Mouse (Mus musculus) midbrain, embryonic 12.5 days (tissue): Measurements from ENCODE around the gene Ccn6. TPM values are rescaled to one million over a fixed set of nuclear protein-coding genes. Genes with fewer than 3 reads are reported as not detected.

Source experiments
- ATAC-seq: fragments of 200-750 bp; cut with Nextera tagmentation; 2 replicates; pipeline ENCODE4 v1.8.0; 2017; ENCODE audit warnings: low read depth, moderate TSS enrichment, moderate library complexity; ENCODE audit not compliant: low FRiP score
- H3K27ac ChIP-seq: fragments of 300-500 bp; sonication (generic); replicated peaks from 2 replicates; pipeline ENCODE4 v1.5.1; 2016; ENCODE audit warnings: mild to moderate bottlenecking
- H3K27me3 ChIP-seq: fragments of 300-500 bp; sonication (generic); 2 replicates; pipeline ENCODE4 v1.6.1; 2016; ENCODE audit warnings: mild to moderate bottlenecking
- H3K36me3 ChIP-seq: fragments of 300-500 bp; sonication (generic); 2 replicates; pipeline ENCODE4 v1.6.1; 2016
- H3K4me1 ChIP-seq: fragments of 300-500 bp; sonication (generic); 2 replicates; pipeline ENCODE4 v1.6.1; 2016
- H3K4me2 ChIP-seq: fragments of 300-500 bp; sonication (generic); replicated peaks from 2 replicates; pipeline ENCODE4 v1.6.1; 2016; ENCODE audit warnings: mild to moderate bottlenecking, moderate library complexity
- H3K4me3 ChIP-seq: fragments of 300-500 bp; sonication (generic); 2 replicates; pipeline ENCODE4 v1.5.1; 2016; ENCODE audit warnings: mild to moderate bottlenecking
- H3K9ac ChIP-seq: fragments of 300-500 bp; sonication (generic); replicated peaks from 2 replicates; pipeline ENCODE4 v1.6.1; 2016; ENCODE audit warnings: mild to moderate bottlenecking, moderate library complexity
- H3K9me3 ChIP-seq: fragments of 300-500 bp; sonication (generic); 2 replicates; pipeline ENCODE4 v1.6.1; 2016; ENCODE audit warnings: mild to moderate bottlenecking
- WGBS: fragments of 180-500 bp; shearing (Covaris S2); methylation state at CpG from one replicate; pipeline ENCODE4 v1.1.7; 2016; 5-methylcytosine and 5-hydroxymethylcytosine counted together
- polyA plus RNA-seq: library from polyadenylated mRNA; unstranded; fragments of >200 nt; fragmentation: Nextera tagmentation; extraction: Ambion mirVana; gene quantifications from 2 replicates; pipeline ENCODE4 v1.2.1, GENCODE M21; 2016

Gene Ccn6
- polyA plus RNA-seq, 1 experiment from 2014 or later, result 0.28 TPM

DNA sequence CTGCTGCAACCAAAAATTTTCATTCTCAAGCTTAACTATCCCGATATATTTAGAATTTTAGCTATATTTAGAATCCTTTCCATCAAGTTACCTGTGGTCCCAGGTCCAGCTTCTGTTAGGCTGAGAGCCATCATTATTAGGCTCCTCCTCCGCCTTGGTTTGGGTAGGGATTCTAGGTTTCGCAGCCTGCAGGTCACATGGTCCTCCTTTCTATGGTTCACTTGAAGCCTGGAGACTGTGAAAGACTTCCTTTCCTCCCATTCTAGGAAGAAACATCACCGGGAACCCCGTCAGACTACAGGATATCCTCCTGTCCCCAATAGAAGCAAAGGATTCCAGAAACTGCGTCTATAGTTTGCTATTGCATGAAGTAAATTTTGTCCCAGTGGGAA is 8.9 kb upstream of the Ccn6 start:
- 78% methylated on average over 6 of the region's 6 CpGs for WGBS

DNA sequence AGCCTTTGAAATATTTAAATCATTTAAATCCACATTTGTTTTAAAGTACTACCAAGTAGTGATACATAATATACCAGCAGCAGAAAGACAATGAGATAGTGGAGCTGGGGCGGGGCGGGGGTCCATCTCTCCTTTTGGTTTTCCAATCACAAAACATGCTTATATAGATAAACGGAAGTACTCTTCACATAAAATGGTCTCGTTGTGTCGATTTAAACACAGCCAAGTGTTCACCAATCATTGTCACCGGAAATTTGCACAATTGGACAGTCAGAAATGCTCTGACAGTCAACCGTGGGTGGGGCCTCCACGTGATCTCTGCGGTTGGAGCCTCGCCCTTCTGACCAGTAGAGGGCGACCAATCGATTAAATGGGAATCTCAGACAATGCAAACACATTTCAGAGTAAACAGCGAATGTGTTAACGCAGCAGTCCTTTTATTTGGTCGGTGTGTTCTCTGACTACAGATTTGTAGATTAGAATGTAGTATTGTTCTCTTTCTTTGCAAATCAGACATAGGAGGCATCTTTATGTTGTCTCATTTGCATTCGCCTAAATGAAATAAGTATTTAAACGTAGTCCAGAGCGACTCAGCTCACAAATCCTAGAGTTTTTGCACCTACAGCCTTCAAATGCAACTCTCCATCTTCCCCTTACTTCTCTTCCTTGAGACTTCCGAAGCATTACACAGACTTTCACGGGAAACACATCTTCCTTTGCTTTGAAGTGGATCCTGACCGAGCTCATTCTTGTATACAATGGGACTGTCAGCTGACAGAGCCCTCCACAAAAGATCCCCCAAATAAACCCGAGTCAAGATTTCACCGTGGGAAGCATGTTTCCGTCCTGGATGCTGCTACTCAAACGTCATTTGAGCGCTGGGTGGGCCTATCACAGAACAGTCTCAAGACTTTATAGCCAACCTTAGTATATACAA is 8.3 kb upstream of the Ccn6 start:
- H3K36me3 ChIP-seq, result no peaks in the 10 kb centered on the region
- 6% methylated on average over 26 of the region's 26 CpGs for WGBS
- ATAC-seq, result peak; percentile 78
- H3K9me3 ChIP-seq, result no peaks in the 10 kb centered on the region
- H3K4me3 ChIP-seq, result peak overlapping the region; percentile 42
- H3K27me3 ChIP-seq, result peaks cover 20% of the 10 kb centered on the region
- H3K4me1 ChIP-seq, result peaks cover 20% of the 10 kb centered on the region
- H3K9ac ChIP-seq, result peak overlapping the region; percentile 52
- peak overlapping the region; percentile 62 for H3K4me2 ChIP-seq
- H3K27ac ChIP-seq, result peak overlapping the region; percentile 94

More for the DNA sequence above, 8.9 kb upstream of the Ccn6 start:
- peak overlapping the region; percentile 62 for H3K4me2 ChIP-seq
- no peak for ATAC-seq
- no peak overlapping the region for H3K9ac ChIP-seq
- H3K36me3 ChIP-seq, result no peaks in the 10 kb centered on the region
- H3K4me3 ChIP-seq, result no peak overlapping the region
- peak overlapping the region; percentile 75 for H3K27ac ChIP-seq
- H3K4me1 ChIP-seq, result peaks cover 20% of the 10 kb centered on the region
- peaks cover 14% of the 10 kb centered on the region for H3K27me3 ChIP-seq
- H3K9me3 ChIP-seq, result no peaks in the 10 kb centered on the region

DNA sequence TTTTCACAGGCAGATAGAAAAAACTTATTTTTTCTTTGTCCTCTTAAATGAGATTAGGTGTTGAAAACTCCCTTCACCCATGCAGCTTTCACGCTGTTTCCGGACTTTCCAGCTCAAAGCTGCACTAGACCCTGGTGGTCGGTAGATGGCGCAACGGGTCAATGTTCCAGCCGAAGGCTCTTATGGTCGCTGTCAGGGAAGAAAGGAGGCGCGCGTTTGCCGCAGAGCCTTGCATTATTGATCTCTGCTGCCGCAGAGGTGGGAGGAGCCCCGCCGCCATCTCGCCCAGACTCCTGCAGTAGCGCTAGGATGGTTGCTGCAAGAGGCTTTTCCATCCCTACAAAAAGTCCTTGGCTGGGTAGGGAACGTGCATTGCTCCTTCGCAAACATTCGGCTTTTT is 7.5 kb upstream of the Ccn6 start:
- ATAC-seq, result peak; percentile 91
- H3K4me1 ChIP-seq, result peaks cover 20% of the 10 kb centered on the region
- H3K9me3 ChIP-seq, result no peaks in the 10 kb centered on the region
- under 1% methylated on average over 19 of the region's 19 CpGs for WGBS
- H3K4me2 ChIP-seq, result peak overlapping the region; percentile 62
- H3K4me3 ChIP-seq, result peak overlapping the region; percentile 42
- H3K27ac ChIP-seq, result peak overlapping the region; percentile 94
- peaks cover 27% of the 10 kb centered on the region for H3K27me3 ChIP-seq
- H3K9ac ChIP-seq, result peak overlapping the region; percentile 52
- H3K36me3 ChIP-seq, result no peaks in the 10 kb centered on the region

DNA sequence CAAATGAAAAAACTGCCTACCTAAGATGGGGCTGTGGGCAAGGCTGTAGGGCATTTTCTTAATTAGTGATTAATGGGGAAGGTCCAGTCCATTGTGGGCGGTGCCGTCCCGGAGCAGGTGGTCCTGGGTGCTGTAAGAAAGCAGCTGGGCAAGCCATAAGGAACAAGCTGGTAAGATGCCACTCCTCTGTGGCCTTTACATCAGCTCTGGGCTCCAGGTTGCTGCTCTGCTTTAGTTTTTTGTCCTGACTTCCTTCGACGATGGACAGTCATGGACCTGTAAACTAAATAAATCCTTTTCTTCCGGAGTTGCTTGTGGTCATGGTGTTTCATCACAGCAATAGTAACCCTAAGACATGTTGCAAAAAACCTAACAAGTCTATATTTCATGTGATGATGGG is 7.1 kb upstream of the Ccn6 start:
- Histone ChIP-seq H3K9ac (0 out of 2 replicates have a peak overlapping the region, but pooled peaks have one; percentile 16), H3K4me1 (peaks cover 20% of the 10 kb centered on the region)

DNA sequence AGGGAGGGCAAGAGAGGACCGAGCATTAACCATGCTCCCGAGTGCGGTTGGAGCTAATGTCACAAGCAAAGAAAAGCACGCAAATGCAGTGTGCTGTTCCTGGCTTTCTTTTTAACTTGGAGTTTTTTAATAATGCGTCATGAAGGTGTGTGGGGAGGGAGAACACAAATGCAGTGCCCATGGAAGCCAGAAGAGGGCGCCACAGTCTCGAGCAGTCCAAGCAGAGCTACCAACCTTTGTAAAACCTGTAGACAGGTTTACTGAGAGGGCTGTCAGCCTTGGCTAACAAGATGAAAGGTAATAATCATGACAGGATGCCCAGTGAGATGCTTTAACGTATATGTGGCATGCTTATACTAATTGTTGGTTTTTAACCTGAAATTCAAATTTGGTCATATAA is 6.6 kb upstream of the Ccn6 start:
- Histone ChIP-seq H3K36me3 (no peaks in the 10 kb centered on the region), H3K4me1 (peaks cover 23% of the 10 kb centered on the region), H3K4me3 (no peak overlapping the region), H3K27me3 (peaks cover 27% of the 10 kb centered on the region), H3K4me2 (peak overlapping the region; percentile 62), H3K9me3 (no peaks in the 10 kb centered on the region), H3K9ac (no peak overlapping the region), H3K27ac (no peak overlapping the region)
- no peak for ATAC-seq
- 9% methylated on average over 8 of the region's 8 CpGs for WGBS

More for the DNA sequence above, 7.1 kb upstream of the Ccn6 start:
- H3K4me3 ChIP-seq, result no peak overlapping the region
- peaks cover 27% of the 10 kb centered on the region for H3K27me3 ChIP-seq
- WGBS, result 12% methylated on average over 6 of the region's 6 CpGs
- no peak overlapping the region for H3K27ac ChIP-seq
- ATAC-seq, result peak; percentile 12; the same call in 1 of the 2 replicates
- H3K36me3 ChIP-seq, result no peaks in the 10 kb centered on the region
- H3K9me3 ChIP-seq, result no peaks in the 10 kb centered on the region
- peak overlapping the region; percentile 62 for H3K4me2 ChIP-seq

DNA sequence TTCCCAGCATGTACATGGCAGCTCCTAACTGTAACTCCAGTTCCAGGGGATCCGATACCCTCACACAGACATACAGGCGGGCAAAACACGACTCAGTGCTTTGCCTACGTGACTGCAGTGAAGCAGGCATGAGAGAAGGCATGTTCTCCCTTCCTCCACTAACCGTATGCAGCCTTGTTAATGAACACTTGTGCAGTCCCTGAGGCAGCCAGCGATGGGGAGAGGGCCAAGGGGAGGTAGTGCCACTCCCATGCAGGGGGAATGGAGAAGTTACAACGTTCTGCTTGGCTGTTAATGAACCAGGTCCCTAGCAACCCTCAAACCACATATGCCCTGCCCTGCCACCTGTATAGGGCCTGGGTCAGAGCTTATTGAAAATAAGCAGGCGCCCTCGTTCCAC is 6.0 kb upstream of the Ccn6 start:
- no peaks in the 10 kb centered on the region for H3K9me3 ChIP-seq
- no peak overlapping the region for H3K4me3 ChIP-seq
- peaks cover 23% of the 10 kb centered on the region for H3K4me1 ChIP-seq
- no peak overlapping the region for H3K27ac ChIP-seq
- no peak for ATAC-seq
- no peak overlapping the region for H3K9ac ChIP-seq
- 57% methylated on average over 9 of the region's 9 CpGs for WGBS
- H3K36me3 ChIP-seq, result no peaks in the 10 kb centered on the region
- peaks cover 27% of the 10 kb centered on the region for H3K27me3 ChIP-seq
- H3K4me2 ChIP-seq, result 0 out of 2 replicates have a peak overlapping the region, but pooled peaks have one; percentile 62

DNA sequence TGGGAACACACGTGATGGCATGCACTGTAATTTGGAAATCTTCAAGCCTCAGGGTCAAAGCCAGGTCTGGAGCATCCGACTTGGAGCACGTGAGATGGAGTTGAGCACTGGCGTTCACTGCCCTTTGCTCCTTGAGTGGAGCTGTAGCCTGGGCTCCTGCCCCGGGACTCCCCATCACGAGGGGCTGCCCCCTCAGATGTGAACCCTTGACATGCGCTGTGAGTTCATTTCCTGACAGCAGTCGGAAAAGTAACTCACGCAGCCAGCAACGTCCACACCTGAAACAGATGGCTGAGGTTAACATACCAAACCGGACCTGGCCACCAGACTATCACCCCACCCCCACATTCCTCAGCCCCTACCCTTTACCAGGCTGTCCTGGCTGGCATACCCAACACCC is 4.0 kb upstream of the Ccn6 start:
- ATAC-seq, result no peak
- Histone ChIP-seq H3K9me3 (no peaks in the 10 kb centered on the region), H3K36me3 (no peaks in the 10 kb centered on the region), H3K27me3 (peaks cover 27% of the 10 kb centered on the region), H3K4me3 (no peak overlapping the region), H3K4me1 (peaks cover 21% of the 10 kb centered on the region), H3K27ac (no peak overlapping the region), H3K9ac (no peak overlapping the region), H3K4me2 (no peak overlapping the region)
- WGBS, result 81% methylated on average over 11 of the region's 11 CpGs

DNA sequence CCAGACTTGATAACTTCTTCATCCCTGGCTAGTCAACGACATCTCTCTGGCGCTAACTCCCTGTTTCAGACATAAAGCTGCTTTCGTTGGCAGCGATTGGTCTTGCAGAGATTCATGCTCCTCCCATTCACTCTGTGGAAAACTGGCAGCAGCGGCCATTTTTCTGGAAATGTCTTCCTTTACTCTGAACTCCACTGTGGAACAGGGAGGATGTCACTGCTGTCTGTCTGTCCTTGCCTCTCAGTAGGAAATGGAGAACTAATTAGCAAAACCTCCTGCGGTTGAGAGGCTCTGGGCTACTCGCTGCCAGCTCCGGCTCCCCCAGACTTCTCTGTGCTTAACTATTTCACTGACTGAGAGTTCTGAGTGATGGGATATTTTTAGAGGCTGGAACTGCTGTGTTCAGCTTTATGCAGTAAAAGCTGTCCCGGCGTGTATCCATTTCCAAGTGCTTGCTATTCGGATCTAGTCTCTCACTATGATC is 2.1 kb upstream of the Ccn6 start:
- no peak for ATAC-seq
- 21% methylated on average over 11 of the region's 11 CpGs for WGBS
- Histone ChIP-seq H3K27ac (no peak overlapping the region), H3K9ac (no peak overlapping the region), H3K4me2 (peak overlapping the region; percentile 34), H3K4me3 (peak overlapping the region; percentile 4; the same call in 1 of the 2 replicates), H3K9me3 (no peaks in the 10 kb centered on the region), H3K4me1 (peaks cover 12% of the 10 kb centered on the region), H3K36me3 (no peaks in the 10 kb centered on the region), H3K27me3 (peaks cover 27% of the 10 kb centered on the region)

DNA sequence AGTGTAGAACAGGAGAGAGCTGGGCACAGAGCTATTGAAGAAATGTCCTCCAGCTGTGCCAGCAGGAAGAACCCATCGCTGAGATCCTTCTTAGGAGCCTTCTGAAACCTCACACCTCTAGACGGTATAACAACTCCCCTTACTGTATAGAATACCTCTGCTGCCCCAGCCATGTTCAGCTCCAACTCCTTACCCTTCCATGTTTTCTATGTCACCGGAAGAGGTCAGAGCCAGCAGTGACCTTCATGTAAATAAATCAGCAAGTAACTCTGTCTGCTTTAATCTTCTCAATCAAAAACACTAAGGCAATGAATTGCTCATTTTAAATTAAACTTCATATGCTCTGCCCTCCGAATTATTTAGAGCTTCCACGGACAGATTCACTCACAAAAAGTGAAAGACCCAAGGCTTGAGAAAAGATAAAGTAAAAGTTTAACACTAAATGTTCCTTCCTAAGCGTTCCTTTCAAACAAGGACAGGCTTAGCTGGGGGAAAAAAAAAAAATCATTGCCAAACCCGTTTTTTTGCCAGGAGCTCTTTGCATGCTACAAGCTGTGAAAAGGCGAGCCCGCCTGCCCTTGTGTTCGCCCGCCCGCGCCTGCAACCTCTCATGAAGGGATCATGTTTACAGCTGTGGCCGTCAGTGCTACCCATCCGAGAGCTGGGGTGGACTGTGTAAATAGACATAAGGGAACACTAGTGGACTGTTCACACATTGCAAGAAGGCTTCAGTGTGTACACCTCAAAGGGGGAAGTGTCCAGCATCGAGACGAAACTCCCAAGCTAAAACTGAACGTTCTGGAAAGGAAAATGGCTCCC is 719 bp downstream of the Ccn6 start:
- 56% methylated on average over 18 of the region's 18 CpGs for WGBS
- ATAC-seq, result no peak
- Histone ChIP-seq H3K9me3 (no peaks in the 10 kb centered on the region), H3K27me3 (peaks cover 13% of the 10 kb centered on the region; the same call in 1 of the 2 replicates), H3K27ac (no peak overlapping the region), H3K4me1 (0 out of 2 replicates have a peak, but pooled peaks cover 3% of the 10 kb centered on the region), H3K36me3 (no peaks in the 10 kb centered on the region), H3K4me3 (no peak overlapping the region), H3K4me2 (no peak overlapping the region), H3K9ac (no peak overlapping the region)

DNA sequence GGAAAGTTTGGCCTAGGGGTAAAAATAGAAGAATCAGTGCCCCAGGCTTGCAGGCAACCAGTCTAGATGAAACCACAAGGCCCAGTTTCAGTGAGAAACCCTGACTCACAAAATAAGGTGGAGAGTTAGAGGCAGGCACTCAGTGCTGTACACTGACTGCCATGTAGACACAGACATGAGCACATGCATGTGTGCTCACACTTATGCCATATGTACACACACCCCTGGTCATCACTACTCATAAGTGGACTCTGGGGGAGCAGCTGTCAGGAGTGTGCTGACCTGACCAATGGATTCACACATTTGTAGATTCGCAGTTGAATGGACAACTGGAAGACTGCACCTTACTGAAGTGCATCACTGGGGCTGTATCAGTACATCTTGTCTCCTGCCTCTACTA is 2.2 kb downstream of the Ccn6 start:
- 0 out of 2 replicates have a peak, but pooled peaks cover 3% of the 10 kb centered on the region for H3K4me1 ChIP-seq
- H3K9ac ChIP-seq, result no peak overlapping the region
- H3K4me3 ChIP-seq, result no peak overlapping the region
- H3K36me3 ChIP-seq, result no peaks in the 10 kb centered on the region
- no peak for ATAC-seq
- H3K27me3 ChIP-seq, result 0 out of 2 replicates have a peak, but pooled peaks cover 2% of the 10 kb centered on the region
- no peaks in the 10 kb centered on the region for H3K9me3 ChIP-seq
- no peak overlapping the region for H3K4me2 ChIP-seq
- 85% methylated on average over 1 of the region's 1 CpGs for WGBS
- H3K27ac ChIP-seq, result no peak overlapping the region

DNA sequence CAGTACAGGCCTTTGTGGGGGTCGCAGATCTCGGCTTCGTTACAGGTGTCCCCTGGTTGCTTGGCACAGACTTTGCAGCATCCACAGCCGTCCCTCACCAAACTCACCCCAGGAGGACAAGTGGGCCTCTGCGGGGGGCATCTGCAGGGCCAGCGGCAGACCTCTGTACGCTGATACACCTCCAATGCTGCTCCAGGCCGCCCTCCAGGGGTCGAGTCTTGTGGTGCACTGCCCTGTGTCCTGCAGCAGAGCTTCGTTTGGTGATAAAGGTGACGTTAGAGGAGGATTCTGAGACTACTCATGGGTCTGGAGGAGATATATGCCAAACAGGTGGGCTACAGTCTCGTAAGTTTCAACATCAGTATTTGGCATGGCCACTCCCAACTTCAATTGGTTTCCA is 5.3 kb downstream of the Ccn6 start:
- no peaks in the 10 kb centered on the region for H3K9me3 ChIP-seq
- H3K27ac ChIP-seq, result no peak overlapping the region
- no peaks in the 10 kb centered on the region for H3K4me1 ChIP-seq
- no peaks in the 10 kb centered on the region for H3K27me3 ChIP-seq
- no peak overlapping the region for H3K4me3 ChIP-seq
- H3K4me2 ChIP-seq, result no peak overlapping the region
- WGBS, result 52% methylated on average over 12 of the region's 12 CpGs
- no peaks in the 10 kb centered on the region for H3K36me3 ChIP-seq
- no peak overlapping the region for H3K9ac ChIP-seq
- no peak for ATAC-seq

DNA sequence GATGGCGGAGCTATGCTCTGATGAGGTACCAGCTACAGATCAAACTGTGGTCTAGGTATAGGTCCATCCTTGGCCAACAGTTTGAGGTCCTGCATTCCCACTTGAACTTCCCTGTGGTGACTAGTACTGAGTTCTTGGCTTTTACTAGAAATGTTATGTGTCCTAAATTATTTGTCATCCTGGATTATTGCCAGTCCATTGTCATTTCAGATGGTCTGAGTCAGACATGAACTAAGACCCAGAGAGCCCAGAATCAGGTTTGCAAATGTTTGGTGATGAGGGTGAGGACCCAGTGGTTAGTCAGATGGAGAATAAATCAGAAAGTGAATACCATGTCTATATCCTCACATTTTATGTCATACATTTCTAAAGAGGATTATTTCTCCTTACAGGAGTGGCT is 6.3 kb downstream of the Ccn6 start:
- H3K27me3 ChIP-seq, result no peaks in the 10 kb centered on the region
- H3K36me3 ChIP-seq, result no peaks in the 10 kb centered on the region
- 92% methylated on average over 1 of the region's 1 CpGs for WGBS
- H3K27ac ChIP-seq, result no peak overlapping the region
- no peak overlapping the region for H3K9ac ChIP-seq
- no peak overlapping the region for H3K4me3 ChIP-seq
- H3K4me2 ChIP-seq, result no peak overlapping the region
- no peaks in the 10 kb centered on the region for H3K4me1 ChIP-seq
- no peak for ATAC-seq
- H3K9me3 ChIP-seq, result no peaks in the 10 kb centered on the region
